Mouse (Mus musculus) cerebellum, adult 2 months (tissue): Measurements from ENCODE around the gene Mobp.

ENCODE experiments used
- CTCF ChIP-seq: fragments of 200-500 bp; IDR thresholded peaks from 2 replicates; pipeline ENCODE4 v1.5.1; 2011; ENCODE audit warnings: low read depth, mild to moderate bottlenecking, control low read depth, low read length, moderate library complexity, borderline replicate concordance; ENCODE audit not compliant: insufficient read depth
- POLR2A ChIP-seq: fragments of 200-500 bp; IDR thresholded peaks from 2 replicates; pipeline ENCODE4 v1.6.1; 2011; ENCODE audit warnings: low read length, control low read depth, borderline replicate concordance; ENCODE audit not compliant: insufficient read depth

GRCm38 (mm10) chr9:120101165-120101564 is 48.3 kb upstream of the Mobp start:
- no peak for TF ChIP-seq CTCF
- no peak for TF ChIP-seq POLR2A
